Mouse (Mus musculus) Muller cell, postnatal 12 days (primary cell): Measurements from ENCODE around the gene Dusp5.
A peak's percentile ranks its signal among the peaks of the same experiment; 100 is the strongest.
"Not testable (repeated sequence)": the region's sequence is repeated elsewhere in the genome, so short reads cannot be mapped to it uniquely, and the experiment has no call there.

Experiments used
- DNase-seq: peaks from one replicate; pipeline ENCODE4 v3.0.0-alpha.2; 2015; ENCODE audit errors: inconsistent ontology term

Gene Dusp5

DNA sequence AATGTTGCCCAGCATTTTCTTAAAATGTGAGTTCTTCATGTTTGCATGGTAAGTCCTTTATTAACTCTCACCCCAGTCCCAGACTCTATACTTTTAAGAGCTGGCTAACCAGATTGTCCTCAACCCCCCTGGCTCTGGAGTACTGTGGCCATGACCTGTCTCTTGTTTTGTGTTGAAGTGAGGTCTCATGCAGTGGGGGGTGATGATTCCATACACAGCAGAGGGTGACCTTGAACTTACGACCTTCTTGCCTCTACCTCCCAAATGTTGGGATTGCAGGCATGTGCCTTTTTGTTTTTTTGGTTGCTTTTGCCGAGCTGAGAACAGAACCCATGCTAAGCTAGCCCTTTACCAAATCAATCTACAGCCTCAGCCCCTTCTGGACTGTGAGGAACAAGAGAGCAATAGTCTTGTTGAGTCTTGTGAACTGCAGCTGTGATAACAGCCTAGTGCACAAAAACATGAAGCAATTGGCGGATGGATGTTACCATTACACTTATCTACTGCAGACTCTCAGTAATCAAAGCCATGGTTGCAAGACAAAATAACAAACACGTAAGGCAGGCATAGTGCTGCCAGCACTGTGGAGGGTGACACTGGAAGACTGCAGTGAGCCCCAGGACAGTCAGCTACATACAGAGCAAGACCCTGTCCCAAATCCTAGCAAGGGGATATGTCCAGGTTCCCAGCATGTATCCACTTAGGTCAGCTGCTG lies 46.5 kb downstream of the Dusp5 start:
- no peak for DNase-seq

DNA sequence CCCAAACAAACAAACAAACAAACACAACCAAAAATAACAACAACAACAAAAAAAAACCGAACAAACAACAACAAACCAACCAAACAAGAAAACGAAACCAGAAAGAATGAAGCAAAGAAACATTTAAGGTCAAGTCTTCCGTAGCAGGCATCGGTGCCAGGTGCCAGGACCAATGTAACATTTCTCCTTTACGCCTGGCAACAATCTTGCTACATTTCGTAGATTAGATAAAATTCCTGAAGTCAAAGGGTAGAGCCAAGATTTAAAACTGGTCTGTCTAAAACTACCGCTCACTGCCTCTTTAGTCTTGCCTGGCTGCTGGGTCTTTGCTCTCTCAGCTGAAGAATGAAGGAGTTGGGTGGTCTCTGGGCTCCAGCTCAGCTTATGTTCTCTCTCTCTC lies 47.2 kb downstream of the Dusp5 start:
- DNase-seq, result no peak

DNA sequence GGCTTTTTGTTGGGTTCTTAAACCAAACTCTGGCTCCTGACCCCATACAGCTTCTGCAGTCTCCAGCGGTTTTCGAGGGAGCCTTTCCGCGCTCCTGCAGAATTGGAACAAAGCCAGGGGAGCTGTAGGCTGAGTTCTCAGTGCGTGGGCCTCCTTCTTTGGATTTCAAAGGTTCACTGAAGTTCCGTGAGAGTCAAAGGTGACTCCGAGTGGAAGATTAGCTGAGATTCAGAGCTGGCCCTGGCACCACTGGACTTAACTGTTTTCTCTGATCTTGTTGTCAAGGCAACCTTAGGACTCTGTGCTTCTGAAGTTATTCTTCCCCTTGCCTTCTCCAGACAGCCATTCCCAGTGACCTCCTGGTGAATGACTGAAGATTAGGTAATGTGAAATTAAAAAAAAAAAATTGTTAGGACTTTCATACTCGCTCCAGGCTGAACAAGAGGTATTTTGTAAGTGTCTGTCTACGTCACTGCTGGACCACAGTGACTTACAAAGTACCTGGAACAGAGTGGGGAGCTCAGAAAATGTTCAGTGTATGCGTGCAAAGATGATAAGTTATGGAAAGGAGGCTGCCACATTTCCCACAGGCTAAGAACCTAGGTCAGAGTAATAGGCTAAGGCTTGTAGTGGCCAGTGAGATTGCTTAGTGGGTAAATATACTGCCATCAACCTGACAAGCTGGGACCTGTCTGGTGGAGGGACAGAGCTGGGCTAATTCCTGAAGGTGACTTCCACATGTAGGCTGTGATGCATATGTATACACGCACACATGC lies 48.3 kb downstream of the Dusp5 start:
- DNase-seq, result no peak

DNA sequence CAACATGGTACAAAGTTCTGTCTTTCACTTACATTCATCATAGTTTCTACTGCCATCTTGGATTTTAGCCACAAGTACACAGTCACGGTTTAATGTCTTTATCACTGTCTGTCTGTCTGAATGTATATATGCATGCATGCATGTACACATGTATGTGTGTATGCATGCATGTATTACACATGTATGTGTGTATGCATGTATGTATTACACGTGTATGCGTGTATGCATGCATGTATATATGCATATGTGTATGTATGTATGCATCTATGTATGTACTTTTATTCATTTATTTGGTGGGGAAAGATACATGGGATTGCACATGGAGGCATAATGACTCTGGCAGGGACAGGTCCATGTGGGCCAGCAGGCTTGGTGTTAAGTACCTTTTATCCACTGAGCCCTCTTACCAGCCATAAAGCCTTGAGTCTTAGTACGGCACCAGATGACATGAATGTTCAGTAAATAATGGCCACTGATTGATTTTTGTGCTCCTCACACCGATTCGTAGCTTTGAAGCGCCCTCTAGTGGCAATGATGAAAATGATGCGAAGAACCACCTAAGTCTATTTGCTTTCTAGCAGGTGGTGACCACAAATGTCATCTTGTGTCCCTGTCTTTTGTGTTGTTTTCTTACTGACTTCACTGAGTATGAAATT lies 49.8 kb downstream of the Dusp5 start:
- peak; percentile 67 for DNase-seq

DNA sequence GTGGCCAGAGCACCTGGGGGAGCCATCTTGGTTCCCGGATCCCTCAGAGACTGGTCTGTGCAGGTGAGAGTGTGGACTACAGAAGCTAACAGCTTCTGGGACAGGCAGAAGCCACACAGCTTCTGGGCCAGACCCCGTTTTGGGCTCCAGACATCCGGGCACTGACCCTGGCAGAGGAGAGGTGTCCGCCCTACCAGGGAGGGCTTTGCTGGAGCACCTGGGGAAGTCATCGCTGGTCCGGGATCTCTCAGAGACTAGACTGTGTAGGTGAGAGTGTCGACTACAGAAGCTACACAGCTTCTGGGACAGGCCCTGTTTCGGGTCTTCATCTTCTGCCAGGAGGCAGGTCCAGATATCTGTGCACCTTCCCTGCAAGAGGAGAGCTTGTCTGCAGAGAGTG lies 51.4 kb downstream of the Dusp5 start:
- DNase-seq, result not testable (repeated sequence)

- not testable (repeated sequence) for DNase-seq
Measured at GRCm38 (mm10) chr19:53587686-53588085, 58.8 kb downstream of the Dusp5 start.

- not testable (repeated sequence) for DNase-seq
Measured at GRCm38 (mm10) chr19:53588968-53589367, 60.1 kb downstream of the Dusp5 start, which contains the start of gene Nutf2-ps1. Gene Nutf2-ps1, minus strand, starts transcription at chr19:53589068.
